Mouse (Mus musculus): ENCODE measurements around the gene Gm43720. TPM values are rescaled to one million over a fixed set of nuclear protein-coding genes. Genes with fewer than 3 reads are reported as not detected.

The Gm43720 gene
- total RNA-seq, 2 experiments from 2014 or later = not detected

- DNase-seq (ENCODE audit: low spot score in 2 of 2) = no peak
Measured at GRCm38 (mm10) chr5:138262582-138263240, 17.0 kb downstream of the Gm43720 start.

- DNase-seq (ENCODE audit: low spot score in 2 of 2) = no peak
Measured at GRCm38 (mm10) chr5:138262001-138262400, 17.8 kb downstream of the Gm43720 start.

- peak in 1 of 2 experiments; percentile 9 for DNase-seq (ENCODE audit: low spot score in 2 of 2)
Measured at GRCm38 (mm10) chr5:138260834-138261233, 18.9 kb downstream of the Gm43720 start.

- DNase-seq (ENCODE audit: low spot score in 2 of 2) = no peak
Measured at GRCm38 (mm10) chr5:138260051-138260450, 19.7 kb downstream of the Gm43720 start.

GRCm38 (mm10) chr5:138258993-138259392 is 20.8 kb downstream of the Gm43720 start:
- peak in 1 of 2 experiments; percentile 10 for DNase-seq (ENCODE audit: low spot score in 2 of 2)

- peak in 1 of 2 experiments; percentile 14 for DNase-seq (ENCODE audit: low spot score in 2 of 2)
Measured at GRCm38 (mm10) chr5:138258542-138258941, 21.2 kb downstream of the Gm43720 start.

- DNase-seq (ENCODE audit: low spot score in 2 of 2) = no peak
Measured at GRCm38 (mm10) chr5:138258078-138258477, 21.7 kb downstream of the Gm43720 start.

- DNase-seq (ENCODE audit: low spot score in 2 of 2) = no peak
Measured at GRCm38 (mm10) chr5:138257585-138257978, 22.2 kb downstream of the Gm43720 start.

- no peak for DNase-seq (ENCODE audit: low spot score in 2 of 2)
Measured at GRCm38 (mm10) chr5:138256966-138257584, 22.7 kb downstream of the Gm43720 start.

GRCm38 (mm10) chr5:138256094-138256467 is 23.7 kb downstream of the Gm43720 start:
- no peak for DNase-seq (ENCODE audit: low spot score in 2 of 2)

- peak; percentile 85 to 92 for DNase-seq (ENCODE audit: low spot score in 2 of 2)
Measured at GRCm38 (mm10) chr5:138255353-138256093, 24.2 kb downstream of the Gm43720 start, which contains the start of gene Lamtor4. Lamtor4 (plus strand) TSS chr5:138255482.

- no peak for DNase-seq (ENCODE audit: low spot score in 2 of 2)
Measured at GRCm38 (mm10) chr5:138253061-138253460, 26.7 kb downstream of the Gm43720 start.

GRCm38 (mm10) chr5:138251144-138251543 is 28.6 kb downstream of the Gm43720 start:
- no peak for DNase-seq (ENCODE audit: low spot score in 2 of 2)

- no peak for DNase-seq (ENCODE audit: low spot score in 2 of 2)
Measured at GRCm38 (mm10) chr5:138241511-138241910, 38.2 kb downstream of the Gm43720 start.

GRCm38 (mm10) chr5:138234224-138234623 is 45.5 kb downstream of the Gm43720 start:
- no peak for DNase-seq (ENCODE audit: low spot score in 2 of 2)

- DNase-seq (ENCODE audit: low spot score in 2 of 2) = no peak
Measured at GRCm38 (mm10) chr5:138233778-138234177, 46.0 kb downstream of the Gm43720 start.

GRCm38 (mm10) chr5:138229511-138229910 is 50.2 kb downstream of the Gm43720 start:
- no peak for DNase-seq (ENCODE audit: low spot score in 2 of 2)

GRCm38 (mm10) chr5:138228026-138228425 is 51.7 kb downstream of the Gm43720 start:
- DNase-seq (ENCODE audit: low spot score in 2 of 2) = peak; percentile 26 to 35

- no peak for DNase-seq (ENCODE audit: low spot score in 2 of 2)
Measured at GRCm38 (mm10) chr5:138227367-138227766, 52.4 kb downstream of the Gm43720 start.

GRCm38 (mm10) chr5:138226491-138226890 is 53.3 kb downstream of the Gm43720 start:
- no peak for DNase-seq (ENCODE audit: low spot score in 2 of 2)

GRCm38 (mm10) chr5:138225700-138226099 is 54.1 kb downstream of the Gm43720 start, which contains the start of gene Nxpe5:
Nxpe5 (plus strand) TSS chr5:138225898.
- DNase-seq (ENCODE audit: low spot score in 2 of 2) = no peak

GRCm38 (mm10) chr5:138223287-138223686 is 56.5 kb downstream of the Gm43720 start:
- DNase-seq (ENCODE audit: low spot score in 2 of 2) = no peak
